Mouse (Mus musculus) kidney, adult 11 months (tissue): ENCODE measurements around the gene Nts.
"Not testable (repeated sequence)": the region's sequence is repeated elsewhere in the genome, so short reads cannot be mapped to it uniquely, and the experiment has no call there.

ENCODE experiments used
- DNase-seq: peaks from one replicate; pipeline ENCODE4 v3.0.0; 2022

Gene Nts

DNA sequence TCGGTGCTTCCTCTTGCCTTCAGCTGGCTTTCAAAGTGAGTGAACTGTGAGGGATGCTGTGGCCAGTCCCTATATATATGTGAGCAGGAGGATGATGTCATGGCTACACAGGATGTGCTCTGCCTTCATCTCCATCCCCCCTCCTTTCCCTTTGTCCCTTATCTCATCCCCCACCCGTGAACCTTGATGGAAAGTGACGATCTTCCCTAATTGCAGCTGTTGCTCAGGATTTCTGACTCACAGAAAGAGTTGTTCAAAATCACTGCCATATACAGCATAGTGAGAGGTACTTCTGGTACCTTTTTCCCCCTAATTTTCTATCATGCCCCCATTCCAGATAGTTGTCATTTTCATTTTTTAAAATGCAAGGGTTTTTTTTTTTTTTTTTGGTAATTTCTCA, at the start of gene Nts:
Gene Nts (minus strand): TSS at position 101 of the 400 bp plus-strand sequence.
- DNase-seq: no peak

DNA sequence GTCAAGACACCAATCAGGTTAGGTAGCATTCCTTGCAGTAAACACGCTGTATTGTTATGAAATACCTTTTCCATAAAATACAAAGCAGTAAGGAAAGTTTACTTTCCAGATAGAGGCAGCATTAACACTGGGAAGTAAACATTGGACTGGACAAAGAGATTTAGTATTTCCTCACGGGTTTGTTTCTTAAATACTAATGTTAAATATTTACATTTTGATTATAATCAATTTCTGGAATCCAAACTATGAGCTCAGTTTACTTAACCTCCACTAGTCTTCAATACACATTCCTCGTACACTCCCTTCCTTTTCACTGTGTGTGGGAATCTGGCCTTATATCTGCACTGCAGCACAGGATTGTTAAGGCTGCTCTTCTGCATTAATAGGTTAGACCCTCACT, 37.6 kb upstream of the Nts start:
- DNase-seq: no peak

DNA sequence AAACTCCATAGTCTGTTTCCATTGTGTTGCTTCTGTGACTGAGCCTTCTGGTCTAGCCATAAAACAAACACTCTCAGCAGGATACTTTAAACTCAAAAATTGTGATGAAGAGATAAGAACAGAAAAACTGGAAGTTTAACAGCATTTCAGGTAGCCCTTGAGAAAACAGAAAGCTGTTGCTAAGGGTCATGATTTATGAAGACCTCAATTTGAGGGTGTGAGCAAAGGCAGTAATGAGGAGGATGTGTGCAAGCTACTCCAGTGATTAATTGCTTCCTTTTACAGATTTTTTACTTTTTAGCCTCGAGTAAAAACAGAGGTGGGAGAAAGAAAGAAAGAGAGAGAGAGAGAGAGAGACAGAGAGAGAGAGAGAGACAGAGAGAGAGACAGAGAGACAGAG, 23.9 kb upstream of the Nts start:
- DNase-seq: no peak

DNA sequence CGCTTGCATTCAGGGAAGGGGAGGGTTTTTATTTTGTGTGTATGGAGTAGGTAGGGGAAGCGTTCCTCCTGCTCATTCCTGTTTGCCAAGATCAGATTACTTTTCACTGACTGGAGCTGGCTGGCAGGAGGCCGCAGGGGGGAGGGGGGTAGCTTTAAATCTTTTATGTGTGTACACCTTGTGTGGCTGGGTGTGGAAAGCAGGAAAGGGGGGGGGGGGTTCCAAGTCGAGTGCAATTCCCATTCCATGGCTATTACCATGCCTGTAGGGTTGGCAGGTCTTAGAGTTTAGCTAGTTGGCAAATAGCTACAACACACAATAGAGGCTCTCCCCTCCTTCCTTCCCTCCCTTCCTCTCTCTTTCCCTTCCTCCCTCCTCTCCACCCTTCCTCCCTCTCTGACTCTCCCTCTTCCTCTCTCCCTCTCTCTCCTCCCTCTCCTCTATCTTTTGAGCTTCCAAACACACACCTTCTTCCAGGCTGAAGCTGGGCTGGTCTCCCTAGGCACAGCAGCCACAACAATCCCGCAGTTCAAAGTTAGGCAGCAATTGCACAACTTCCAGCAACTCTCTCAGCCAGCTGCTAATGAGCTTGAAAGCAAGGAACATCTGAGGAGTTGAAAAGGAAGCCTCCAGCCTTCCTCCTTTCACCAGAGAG, 21.6 kb upstream of the Nts start, which contains the start of gene Rassf9:
Gene Rassf9 (plus strand): TSS at position 416 of the 655 bp plus-strand sequence.
- peak; percentile 76 for DNase-seq

DNA sequence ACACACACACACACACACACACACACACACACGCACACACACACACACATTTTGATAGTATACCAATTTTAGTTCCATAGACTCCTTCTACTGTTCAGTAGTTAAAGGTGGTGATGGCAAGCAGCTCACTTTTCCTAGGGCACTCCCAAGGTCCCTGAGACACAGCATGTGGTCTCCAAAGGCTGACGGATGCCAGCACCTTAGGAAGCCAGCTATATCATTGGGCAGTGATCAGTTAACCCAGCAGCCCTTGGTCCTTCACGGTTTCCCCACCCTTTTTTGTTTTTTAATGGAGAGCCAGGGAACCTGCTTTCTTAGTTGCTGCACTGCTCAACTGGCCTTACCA, 21.1 kb upstream of the Nts start:
- no peak for DNase-seq

DNA sequence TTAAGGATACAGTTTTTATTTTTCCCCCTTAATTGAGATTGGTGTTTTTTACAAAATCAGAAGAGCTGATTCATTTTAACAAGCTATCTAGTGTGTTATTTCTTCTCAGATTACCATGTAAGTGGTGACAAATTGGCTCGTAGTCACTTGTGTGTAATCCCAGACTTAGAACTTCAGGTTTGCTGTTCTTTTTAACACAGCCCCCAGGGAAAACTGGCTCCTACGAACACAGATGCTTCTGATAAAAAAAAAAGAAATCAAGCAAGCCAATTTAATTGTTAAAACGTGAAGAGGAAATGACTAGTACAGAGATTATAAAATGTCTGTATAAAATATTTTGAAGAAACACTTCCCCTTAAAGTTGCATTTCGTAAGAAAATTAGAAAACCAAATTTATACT, 17.1 kb upstream of the Nts start:
- no peak for DNase-seq

DNA sequence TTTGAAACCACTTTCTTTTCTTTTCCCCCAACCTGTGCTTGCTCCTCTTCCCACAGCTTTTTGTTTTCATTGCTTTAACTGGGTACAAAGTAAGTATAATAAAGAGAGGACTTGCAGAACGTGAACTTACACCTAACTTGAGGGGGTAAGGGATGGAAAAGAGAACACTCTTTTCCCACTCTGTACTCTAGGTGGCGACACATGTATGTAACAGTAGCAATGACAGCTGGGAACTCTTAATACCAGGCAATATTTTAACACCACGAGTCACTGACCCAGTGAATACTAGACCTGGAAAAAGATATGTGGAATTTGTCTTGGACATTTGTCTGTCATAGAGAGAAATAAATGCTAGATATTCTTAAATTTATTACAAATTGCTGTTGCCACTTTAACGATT, 8.5 kb upstream of the Nts start:
- DNase-seq: peak; percentile 14

DNA sequence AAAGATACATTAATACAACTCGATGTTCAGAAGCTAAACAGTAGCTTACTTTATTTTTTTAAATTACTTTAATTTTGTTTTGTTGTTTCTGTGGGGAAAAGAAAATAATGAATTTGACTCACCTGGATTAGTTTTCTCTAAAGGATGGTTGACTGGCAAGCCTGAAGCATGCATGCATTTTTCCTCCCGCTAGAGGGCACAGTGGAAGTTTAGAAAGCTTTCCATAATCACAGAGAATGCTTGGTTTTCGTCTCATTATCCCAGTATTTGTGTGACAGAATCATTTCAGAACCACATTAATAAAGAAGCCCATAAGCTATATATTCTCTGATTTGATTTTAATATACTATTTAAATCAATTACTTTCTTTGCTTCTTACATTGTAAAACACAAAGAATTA, 1.5 kb upstream of the Nts start:
- no peak for DNase-seq

DNA sequence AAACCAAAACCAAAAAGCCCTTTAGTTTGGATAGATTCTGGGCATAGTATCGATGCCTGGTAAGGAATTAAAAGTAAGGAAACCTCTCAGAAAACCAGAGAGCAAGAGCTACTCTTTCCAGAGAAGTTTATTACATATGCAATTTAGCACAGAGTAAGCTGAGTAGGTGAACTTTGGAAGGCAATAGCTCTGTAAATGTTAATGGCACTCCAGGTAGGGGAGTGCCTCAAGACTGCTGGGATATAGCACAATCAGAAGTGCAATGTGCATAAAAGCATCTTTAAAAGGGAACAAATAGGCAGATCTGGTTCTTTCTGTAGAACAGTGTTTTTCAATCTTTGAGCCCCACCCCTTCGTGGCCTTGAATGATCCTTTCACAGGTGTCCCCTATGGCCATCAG, 20.9 kb downstream of the Nts start:
- DNase-seq: no peak

DNA sequence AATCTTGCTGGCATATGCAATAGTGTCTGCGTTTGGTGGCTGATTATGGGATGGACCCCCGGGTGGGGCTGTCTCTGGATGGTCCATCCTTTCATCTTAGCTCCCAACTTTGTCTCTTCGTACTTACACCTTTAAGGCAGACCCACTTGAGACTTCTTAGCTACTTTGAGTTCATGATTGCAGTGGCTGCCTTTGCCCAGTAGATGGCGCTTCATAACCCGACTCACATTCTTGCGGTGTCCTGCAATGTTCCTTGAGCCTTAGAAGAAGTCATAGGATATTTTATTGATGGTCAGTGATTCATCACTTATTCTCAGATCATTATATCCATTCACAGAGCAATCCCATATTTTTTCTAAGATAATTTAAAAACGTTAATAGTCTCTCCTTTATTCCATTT, 38.5 kb downstream of the Nts start:
- DNase-seq: no peak

DNA sequence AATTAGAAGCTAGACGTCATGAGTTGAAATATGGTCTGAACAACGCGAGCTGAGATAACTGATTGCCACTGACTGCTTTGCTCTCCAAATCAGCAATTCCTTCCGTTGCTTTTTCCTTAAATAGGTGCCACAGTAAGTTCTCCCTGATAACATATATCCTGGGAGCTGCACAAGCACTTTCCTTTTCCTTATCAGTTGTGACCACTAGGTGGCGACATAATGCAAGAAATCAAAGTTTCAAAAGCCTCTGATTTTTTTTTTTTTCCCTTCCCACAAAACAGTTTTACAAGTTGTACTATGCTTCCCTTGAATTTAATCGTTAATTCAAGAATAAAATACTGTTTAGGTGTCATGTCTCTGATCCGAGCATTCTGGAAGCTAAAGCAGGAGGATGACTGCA, 40.8 kb downstream of the Nts start:
- DNase-seq: no peak

DNA sequence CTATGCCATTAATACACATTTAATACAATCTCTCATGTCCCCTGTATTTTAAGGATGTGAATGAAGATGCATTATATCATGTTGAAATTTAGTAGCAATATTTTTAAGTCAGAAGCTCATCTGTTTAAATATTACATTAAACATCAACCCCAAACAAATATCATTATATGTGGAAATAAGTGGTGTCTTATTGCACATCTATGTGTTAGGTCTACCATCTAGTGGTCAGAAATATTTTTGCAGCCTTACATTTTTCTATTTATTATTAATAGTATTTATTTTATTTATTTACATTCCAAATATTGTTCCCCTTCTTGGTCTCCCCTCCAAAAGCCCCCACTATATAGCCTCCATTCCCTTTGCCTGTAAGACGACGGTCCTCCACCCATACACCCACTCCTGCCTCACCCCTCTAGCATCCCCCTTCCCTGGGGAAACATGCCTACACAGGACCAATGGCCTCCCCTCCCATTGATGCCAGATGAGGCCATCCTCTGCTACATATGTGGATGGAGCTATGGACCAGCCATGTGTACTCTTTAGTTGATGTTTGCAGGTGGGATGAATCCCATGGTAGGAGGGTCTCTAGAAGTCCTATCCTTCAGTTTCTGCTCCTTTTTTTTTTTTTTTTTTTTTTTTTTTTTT, 45.3 kb downstream of the Nts start:
- no peak for DNase-seq

DNA sequence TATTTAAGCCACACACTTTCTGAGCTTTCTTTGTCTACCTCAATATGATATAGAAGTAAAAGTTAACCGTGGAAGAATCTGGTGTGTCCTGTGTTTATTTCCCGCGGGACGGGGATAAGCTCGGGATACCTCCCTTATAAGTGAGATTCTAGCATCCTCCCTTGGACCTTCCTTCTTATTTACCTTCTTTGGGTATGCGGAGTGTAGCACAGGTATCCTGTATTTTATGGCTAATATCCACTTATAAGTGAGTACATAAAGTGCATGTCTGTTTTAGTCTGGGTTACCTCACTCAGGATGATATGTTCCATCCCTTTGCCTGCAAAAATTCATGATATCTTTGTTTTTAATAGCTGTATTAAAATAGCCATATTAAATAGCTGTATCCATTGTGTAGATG, 54.8 kb downstream of the Nts start:
- DNase-seq: not testable (repeated sequence)

DNA sequence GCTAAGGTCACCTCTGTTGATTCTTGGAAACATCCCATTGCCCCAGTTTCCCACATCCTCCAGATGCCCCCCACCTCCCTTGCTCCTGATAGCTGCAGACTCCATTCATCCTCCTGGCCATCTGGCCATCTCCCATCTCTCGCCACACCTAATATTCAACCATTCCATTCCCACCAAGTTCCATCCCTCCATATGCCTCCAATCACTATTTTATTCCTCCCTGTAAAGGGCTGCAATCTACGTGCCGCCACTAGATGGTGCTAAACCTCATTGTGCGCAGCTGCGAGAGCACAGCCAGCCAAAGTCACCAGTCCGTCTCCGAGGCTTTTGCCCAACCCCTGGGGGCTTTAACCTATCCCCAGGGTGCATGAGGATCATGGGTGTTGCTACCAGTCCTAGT, 55.2 kb downstream of the Nts start:
- not testable (repeated sequence) for DNase-seq
